Mouse (Mus musculus) right cerebral cortex, postnatal 36 days (tissue): Measurements from ENCODE around the gene Gpatch2l.
A peak's percentile ranks its signal among the peaks of the same experiment; 100 is the strongest.

Experiments
- DNase-seq, 2 experiments: peaks; one replicate each; pipeline ENCODE4 v3.0.0; 2022; ENCODE audit warnings: low spot score in 2 of 2, mixed read lengths in 1 of 2

Gene Gpatch2l

DNA sequence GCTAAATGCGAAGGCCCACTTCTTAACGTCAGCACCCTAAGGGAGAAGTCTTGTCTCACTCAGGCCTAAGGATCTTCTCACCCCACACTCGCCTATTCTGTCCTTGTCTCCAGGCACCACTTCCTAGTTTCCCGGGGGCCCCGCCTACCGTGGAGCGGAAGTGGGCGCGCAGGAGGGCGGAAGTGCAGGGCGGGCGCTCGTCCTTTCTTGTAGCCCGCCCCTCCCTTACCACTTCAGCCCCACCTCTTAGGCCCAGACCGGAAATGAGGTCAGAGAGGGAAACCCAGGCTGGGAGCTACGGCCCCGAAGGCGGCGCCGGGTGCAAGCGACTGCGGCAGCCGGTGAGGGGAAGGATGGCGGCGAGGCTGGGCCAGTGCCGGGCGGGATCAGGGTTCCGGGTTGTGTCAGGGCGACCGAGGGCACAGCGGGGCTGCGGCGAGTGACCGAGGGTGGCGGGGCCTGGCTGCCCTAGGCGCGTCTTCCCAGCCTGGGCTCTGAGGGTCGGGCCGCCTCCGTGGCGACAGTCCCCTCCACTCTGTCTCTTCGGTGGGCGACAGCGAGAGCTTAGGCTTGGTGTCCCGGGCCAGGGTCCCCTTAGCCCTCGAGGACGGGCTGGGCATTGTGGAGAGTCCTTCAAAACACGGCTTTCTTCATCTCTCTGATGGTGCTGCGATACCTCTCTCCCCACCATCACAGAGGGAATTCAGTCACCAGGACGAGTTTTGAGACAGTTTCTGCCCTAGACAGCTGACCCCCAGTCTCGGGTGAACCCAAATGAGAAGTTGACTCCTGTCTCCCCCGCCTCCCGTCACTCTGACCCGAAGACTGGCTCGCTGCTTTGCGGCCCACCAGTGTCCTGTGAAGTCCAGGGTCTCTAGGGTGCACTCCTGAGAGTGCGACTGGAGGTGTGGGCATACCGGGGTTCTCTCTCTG is at the start of gene Gpatch2l:
TSS of gene Gpatch2l (plus strand) at position 255 of the 933 bp plus-strand sequence.
- DNase-seq: peak; percentile 90 to 96

DNA sequence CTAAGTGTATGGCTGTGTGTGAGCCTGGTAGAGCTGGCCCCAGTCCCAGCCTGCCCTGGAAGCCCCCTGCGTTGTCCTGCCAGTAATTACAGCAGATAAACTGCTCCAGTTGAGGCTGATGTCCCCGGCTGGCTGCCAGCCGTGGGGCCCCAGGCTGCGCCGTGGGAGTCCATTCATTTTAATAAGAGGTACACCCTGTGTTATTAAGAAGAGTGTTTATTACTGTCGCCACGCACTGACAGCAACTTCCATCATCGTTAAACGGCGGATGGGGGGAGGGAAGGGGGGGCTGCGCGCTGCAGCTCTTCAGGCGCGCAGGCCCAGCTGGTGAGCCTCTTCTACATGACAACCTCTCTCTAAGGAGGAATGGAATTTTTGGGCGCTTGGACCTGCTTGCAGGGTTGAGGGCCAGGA is 49.6 kb upstream of the Gpatch2l start:
- no peak for DNase-seq

DNA sequence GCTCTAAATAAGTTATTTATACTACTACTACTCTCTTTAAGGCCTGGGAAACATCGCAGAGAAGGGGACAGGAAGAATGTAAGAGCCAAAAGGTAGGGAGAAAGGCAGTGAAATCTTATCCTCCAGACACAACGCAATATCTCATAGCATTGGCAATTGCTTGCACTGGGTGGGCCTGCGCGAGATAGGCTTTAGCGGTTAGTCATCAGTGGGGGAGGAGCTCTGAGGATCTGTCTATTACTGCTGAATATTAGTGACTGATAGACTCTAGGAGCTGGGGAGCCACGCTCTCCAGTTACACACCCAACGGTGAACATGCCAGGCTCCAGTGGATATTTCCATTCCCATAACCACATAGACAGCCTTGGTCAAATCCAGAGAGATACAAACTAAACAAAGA is 44.7 kb upstream of the Gpatch2l start:
- DNase-seq: no peak

DNA sequence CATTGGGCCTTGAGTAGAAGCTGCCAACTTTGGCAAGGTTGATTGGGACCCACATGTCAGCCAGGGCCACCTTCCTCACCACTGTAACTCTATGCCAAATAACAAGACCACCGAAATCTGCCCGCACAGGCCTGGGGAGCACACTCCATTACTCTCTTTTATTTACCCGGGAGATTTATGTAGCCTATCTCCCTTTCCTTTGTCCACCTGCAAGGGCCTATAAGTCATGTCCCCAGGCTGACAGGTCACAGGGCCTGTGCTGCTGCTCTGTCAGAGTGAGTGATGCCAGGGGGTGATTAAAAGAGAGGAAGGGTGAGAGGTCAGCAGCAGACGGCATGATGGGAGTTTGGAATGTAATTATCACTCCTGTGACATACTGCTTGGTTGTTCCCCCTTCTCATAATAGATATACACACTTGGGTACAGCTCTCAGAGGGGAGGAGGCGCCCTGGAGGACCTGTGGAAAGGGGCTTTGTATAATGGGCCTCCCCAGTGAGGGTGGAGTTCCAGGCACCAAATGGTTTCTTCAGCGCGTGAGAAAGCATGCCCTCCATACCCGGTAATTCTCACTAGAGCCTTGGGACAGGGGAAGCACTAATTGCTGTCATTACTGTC is 38.1 kb upstream of the Gpatch2l start:
- no peak for DNase-seq

DNA sequence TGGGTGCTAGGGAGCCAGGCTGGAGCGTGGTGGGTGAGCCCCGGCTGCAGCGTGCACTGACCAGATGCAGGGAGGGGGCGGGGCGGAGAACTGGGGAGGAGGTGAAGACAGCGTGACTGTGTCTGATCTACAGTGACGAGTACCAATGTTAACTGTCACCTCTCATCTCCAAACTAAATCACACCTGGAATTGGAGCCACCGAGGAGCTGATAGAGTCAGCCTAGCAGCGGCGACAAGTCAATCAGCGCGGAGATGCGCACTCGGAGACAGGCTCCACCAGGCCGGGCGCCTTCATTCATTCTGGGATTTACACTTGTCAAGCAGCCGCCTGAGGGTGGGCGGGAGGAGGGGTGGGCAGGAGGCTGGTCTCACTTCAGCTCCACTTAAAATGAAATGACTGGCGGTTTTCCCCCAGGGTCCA is 30.5 kb upstream of the Gpatch2l start:
- DNase-seq: no peak

DNA sequence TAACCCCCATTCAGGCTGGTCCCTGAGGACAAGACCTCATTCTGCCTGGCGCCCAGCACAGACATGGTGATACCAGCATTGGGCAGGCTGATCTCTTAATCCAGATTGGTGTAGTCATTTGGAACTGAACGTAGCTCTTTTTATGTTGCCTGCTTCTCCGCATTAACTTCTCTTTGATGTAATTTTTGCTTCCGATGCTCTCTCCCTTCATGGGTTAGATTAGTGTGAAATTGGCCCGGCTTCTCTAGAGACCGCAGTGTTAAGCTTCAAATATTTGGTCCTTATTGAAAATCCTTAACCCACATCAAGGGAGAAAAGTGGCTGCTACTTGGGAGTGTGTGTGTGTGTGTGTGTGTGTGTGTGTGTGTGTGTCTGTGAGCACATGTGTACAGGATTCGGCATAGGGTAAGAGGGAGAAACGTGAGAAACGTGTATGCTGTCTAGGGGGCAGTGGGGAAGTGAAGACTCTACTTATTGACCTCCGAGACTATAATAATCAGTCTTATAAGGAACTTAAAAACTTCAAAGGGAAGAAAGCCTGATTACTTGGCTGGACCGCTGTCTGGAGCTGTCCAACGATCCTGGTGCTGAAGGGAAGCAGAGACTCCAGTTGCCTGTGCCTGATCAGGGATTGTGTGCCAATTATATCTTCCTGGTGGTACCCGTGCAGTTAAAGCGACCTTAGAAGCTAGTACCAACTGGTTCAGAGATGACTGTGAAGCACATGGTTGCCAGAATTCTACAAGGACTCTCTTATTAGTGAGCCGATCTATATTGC is 28.8 kb upstream of the Gpatch2l start:
- no peak for DNase-seq

DNA sequence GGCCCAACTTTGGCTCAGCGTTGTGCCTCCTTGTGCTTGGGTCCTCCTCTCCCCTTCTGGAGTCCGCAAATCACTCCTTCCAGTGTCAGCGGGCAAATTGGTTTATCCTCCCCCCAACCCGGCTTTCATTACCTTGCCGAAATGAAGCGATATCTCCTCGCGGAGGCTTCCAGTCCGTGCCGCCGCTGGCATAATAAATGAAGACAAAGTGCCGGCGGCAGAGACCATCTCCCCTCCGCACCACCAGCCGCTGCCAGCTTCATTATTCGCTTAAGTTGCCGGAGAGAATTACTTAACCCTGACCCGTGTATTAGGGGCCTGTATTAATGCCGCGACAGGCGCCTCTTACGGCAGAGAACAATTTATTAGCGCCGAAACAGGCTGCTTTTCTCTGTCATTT is 27.5 kb upstream of the Gpatch2l start:
- no peak for DNase-seq

DNA sequence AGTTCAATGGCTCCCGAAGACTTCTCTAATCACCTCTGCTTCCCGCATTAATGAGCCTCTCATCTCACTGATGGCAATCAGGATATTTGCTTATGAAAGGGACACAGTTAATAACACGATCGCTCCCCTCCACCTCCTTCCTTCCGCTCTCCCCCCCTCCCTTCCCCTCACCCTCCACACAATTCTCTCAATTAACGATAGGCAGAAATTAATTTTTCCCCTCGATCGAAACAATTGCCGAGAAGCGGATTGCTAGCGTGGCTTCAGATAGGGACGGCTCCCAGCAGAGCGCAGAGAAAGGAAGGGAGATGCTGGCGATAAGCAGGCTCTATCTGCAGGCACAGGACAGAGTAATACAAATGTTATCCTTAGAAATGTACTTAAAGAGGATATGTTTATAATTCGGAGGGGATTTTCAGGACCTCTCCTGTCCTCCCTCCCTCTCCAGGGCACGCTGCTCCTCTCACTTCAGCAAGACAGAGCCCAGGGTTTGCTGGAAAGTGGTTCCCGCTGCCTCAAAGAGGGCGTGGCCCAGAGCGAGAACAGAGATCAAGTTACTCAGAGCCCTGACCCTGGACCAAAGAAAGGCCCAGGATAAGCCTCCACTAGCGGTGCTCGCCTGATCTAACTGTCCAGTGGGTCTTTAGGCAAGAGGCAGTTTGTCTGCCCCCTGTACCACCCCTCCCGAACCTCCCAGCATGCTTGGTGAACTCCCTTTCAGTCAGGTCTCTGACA is 24.8 kb upstream of the Gpatch2l start:
- no peak for DNase-seq

DNA sequence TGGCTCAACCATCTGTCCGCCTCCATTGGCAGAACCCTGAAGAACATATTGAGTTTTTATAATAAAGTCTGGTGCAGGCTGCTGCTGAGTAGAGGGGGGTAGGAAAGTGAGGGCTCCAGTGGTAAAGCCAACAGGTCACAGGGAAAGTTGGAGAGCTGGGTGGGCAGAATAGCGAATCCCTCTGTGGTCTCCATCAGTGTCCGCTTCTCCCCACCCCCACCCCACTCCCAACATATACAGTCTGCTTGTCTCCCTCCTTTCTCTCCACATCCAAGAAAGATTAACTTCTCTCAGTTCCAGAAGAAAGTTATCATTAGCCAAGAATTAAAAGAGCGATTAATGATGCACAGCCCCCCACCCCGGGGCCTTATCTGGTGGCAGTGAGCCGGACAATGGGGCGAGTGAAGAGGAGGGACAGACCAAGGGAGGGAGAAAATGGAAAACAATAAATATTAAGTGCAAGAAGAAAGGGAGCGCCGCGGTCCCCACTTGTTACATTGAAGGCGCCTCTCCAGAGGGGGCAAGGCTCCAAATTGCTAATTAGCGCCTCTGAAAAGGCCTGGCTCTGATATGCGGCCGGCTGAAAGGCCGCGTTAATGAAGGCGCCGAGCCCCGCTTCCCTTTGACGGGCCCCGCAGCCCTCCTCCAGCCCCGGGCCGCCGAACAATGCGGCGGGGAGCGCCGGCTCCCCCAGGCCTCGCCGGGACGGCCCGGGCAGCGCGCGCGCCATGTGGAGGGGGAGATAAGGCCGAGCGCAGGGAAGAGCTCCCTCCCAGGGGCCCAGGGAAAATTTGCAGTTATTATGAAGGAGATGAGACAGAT is 21.2 kb upstream of the Gpatch2l start:
- no peak for DNase-seq

DNA sequence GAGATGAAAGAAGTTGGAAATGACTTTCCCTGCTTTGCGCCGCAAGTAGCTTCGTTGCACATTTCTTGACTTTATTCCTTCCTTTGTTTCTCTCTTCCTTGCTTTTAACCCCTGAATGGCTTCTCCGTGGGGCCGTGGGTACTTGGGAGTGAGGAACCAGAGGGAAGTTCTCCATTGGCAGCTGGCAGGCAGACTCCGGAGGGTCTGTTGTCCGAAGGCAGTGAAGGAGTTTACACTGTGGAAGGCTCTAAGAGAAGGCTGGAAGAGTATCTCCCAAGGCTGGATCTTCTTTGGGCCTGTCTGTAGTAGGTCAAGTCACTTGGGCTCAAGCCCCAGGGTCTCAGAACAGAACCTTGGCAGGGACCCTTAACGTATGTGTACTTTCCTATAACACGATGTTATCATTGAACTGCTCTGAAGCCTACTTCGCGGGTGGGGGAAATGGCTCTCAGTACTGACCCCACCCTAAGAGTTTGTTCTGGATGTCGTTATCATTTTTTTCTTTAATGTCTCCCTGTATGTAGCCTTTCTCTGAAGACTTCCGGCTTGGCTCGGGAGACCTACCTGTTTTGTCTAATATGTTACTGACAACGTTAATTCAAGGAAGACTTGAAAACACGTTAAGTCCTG is 20.5 kb upstream of the Gpatch2l start:
- DNase-seq: no peak

DNA sequence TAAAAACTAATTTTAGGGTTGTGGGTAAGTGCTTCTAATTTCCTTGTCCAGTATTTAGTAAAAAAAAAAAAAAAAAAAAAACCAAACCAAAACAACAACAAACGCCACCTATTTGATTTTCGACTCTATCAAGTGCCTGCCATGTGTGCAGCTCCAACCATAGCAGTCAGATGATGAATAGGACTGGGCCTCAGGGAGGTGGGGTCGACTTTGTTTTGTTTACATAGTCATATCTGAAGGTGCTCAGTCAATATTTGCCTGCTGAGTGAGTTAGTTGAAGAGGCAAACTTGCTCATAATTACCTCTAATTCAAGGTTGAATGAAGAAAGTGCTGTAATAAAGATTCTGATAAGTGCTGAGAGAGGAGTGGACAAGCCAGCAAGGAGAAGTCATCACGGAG is 7.4 kb upstream of the Gpatch2l start:
- no peak for DNase-seq

DNA sequence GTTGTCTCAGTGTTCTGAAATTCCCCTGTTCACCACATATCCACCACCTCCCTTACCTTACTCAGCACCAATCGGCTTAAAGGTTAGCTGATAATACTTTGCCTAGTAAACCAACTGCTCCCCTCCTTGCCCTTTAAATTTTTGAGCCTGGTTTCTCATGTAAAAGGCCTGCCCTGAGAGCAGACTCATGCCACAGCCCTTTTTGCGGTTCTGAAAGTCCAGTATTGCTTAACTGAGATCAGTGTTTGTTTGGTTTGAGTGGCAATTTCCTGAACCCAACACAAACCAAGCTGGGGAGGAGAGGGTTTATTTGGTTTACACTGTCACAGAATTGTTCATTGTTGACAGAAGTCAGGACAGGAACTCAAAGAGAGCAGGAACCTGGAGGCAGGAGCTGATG is 2.9 kb upstream of the Gpatch2l start:
- DNase-seq: no peak

DNA sequence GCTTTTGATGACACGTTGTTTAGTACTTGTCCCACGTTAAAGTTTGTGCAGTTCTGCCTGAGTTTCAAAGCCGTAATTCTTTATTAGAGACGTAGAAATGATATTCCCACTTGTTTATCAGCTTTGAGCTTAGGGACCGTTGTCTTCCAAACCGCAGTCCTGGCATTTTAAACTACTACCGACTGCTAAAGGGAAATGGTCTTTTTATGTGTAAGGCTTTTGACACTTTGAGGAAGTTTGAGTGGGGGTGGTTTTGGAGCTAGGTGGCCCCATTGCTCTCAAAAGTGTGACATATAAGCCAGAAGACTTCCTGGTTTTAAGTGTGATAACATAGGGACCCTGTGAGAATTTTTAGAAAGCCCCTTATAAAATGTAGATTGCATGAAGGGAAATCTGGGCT is 905 bp downstream of the Gpatch2l start:
- DNase-seq: no peak

DNA sequence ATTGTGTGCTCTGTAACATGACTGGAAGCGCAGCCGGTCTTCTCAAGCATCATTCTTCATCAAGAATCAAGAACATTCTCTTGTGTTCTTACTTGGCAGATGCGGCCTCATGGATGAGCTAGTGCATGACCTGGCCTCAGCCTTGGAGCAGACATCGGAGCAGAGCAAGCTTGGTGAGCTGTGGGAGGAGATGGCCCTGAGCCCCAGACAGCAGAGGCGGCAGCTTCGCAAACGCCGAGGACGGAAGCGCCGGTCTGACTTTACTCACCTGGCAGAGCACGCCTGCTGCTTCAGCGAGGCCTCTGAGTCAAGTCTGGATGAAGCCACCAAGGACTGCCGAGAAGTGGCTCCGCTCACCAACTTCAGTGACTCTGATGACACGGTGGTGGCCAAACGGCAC is 2.3 kb downstream of the Gpatch2l start:
- DNase-seq: no peak

DNA sequence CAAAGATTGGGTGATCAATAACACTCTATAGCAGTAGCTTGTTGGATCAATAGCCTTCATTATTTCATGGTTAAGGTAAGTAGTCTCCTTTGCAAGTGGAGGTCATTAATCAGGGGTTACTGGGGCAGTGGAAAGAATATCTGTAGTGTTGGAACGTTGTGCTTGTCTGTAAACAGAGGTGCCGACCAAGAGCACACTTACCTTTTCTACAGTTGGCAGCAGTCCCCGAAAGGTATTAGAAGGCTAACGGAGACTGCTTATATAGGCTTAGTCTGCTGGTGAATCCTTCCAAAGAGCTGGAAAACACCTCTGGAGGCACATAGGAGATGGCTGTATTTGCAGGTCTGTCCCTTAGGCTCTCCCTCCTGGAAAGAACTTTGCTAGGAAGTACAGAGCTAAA is 8.5 kb downstream of the Gpatch2l start:
- no peak for DNase-seq

DNA sequence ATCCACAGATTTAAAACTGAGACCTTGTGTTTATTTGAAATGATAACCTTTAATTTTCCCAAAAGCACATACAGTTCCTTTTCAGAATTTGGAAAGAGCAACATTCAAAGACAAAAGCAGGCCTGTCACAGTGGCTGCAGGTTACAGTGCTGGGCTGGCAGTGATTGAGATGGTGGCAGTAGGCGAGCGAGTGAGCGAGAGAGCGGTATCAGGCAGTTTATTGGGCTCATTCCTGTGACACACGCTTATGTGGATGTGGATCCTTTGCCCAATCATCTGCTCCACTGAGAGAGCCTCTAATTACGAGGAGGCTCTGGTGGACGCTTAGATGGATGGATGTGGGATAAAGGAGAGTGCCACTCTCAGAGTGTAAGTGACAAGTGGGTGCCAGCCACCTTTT is 13.3 kb downstream of the Gpatch2l start:
- DNase-seq: no peak

DNA sequence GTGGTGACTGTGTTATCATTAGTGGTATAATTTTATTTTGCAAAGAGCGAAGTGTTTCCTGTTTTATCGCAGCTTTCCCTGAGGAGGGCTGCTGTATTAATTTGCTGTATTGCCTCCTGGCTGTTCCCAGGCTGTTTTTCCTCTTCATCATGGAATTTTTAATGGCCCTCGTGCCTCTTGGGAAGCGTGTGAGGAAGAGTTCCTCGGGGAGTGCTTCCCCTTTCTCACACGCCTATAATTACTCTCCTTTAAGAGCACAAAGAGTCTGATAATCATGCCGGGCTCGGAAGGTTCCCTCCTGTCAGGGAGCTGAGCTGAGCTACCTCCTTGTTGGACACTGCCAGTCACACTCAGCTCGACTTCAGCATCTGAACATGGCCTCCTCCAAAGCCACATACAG is 30.0 kb downstream of the Gpatch2l start:
- no peak for DNase-seq

DNA sequence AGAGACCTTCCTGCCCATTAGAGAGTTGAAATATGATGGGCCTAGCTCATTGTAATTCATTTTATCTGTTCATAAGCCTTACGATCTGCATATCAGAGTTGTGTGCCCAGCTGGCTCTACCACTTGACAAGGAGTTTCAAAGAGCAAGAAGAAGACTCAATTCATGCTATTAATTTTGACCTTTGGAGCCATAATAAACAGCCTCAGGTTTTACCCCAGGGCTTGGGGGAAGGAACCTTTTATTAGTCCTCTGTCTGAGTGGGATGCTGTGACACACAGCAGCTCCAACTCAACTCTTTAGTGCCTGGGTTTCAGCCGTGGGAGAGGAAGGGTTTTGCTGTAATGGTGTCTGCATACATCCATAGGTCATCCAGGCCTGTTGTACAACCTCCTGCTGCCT is 32.6 kb downstream of the Gpatch2l start:
- no peak for DNase-seq

DNA sequence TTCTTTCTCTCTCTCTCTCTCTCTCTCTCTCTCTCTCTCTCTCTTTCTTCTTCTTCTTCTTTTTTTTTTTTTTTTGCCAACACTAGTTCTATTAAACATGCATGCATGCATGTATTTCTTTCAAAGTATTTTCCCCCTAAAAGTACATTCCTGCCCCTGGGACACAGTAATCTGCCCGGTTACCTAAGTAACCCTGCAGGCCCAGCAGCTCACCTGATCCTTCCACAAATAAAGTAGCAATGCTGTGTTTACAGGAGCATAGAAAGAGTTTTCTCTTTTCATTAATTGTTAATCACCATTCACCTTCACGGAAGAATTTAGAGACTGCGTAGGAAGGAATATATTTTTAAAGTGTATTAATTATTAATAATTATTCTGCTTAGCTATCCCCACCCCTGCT is 34.1 kb downstream of the Gpatch2l start:
- DNase-seq: no peak

DNA sequence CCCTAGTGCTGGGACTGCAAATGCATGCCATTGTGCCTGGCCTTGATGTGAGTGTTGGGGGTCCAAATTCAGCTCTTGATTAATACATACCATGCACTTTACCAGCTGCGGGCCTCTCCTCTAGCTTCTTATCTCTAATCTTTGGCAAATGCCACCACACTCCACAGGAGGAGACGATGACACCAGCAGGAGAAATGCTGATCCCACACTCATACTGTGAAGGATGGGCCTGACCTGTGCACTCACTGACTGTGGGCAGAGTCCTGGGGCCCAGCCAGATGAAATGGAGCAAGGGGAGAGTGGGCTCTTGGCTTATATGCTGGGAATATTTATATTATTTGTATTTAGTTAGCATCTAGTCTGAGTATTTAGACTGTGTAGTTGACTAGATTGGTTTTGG is 34.8 kb downstream of the Gpatch2l start:
- DNase-seq: no peak
